Mouse (Mus musculus) cerebellum, adult 9-10 months (tissue): Measurements from ENCODE around the gene Srsf1.
A peak's percentile ranks its signal among the peaks of the same experiment; 100 is the strongest.

Source experiments
- DNase-seq: peaks from one replicate; pipeline ENCODE4 v3.0.0; 2022

The Srsf1 gene

GRCm38 (mm10) chr11:88073343-88073875, 26.2 kb downstream of the Srsf1 start:
- DNase-seq, result no peak

- DNase-seq, result no peak
Measured at GRCm38 (mm10) chr11:88075701-88076100, 28.5 kb downstream of the Srsf1 start.

- no peak for DNase-seq
Measured at GRCm38 (mm10) chr11:88076394-88076793, 29.2 kb downstream of the Srsf1 start.

DNA sequence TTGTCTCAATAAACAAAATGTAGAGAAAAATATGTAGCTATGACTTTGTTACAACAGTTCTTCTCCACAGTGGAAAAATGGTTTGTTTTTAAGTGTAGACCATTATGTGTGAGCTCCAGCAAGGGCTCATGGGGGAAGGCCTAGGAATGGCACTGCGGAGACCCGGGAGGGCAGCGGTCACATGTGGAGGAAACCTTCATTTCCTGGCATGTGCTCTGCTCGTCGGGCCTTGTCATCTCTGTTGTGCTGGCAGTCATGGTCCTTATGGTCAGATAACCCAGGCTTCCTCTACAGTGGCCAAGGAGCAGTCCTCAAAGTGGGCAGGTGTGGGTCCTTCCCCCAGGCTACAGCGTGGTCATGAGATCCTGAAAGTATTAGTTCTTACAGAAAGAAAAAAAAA, 36.5 kb downstream of the Srsf1 start:
- DNase-seq, result no peak

DNA sequence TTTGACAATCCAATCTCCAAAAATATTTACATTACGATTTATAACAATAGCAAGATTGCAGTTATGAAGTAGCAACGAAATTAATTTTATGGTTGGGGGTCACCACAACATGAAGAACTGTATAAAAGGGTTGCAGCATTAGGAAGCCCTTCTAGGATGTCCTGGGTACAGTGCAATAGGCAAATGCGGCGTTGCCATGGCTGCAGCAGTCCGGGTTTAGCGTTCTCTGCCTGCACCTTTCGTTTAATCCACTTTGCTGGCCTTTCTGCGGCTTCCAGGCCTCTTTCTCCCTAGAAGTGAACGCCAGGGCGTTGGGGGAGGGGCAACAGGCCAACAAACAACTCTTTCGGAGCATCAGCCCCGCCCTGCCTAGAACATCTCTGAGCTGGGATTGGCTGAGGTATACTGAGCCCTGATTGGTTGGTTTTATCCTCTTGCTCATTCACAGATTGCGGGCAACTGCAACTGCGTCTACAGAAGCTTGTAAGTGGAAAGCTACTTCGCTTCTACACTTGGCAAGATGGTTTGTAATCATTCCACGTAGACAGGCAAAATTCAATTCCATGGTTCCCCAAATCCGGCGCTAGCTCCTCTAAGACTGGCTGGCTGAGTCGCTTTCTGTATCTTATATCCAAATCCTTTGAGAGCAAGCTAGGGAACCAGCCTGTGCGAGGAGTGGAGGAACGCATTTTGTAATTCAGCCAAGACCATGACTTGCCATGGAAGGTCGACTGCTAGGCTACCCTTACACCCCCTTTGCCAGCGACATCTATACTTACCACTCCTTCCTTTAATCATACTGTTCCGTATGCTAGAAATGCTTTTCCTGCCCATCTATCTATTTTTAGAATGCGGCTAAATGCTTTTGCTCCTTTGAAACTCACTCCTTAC, 39.8 kb downstream of the Srsf1 start:
- peak; percentile 97 for DNase-seq

- no peak for DNase-seq
Measured at GRCm38 (mm10) chr11:88089150-88089549, 42.0 kb downstream of the Srsf1 start.

- DNase-seq, result no peak
Measured at GRCm38 (mm10) chr11:88090293-88090692, 43.1 kb downstream of the Srsf1 start.

- DNase-seq, result no peak
Measured at GRCm38 (mm10) chr11:88091949-88092348, 44.8 kb downstream of the Srsf1 start.

DNA sequence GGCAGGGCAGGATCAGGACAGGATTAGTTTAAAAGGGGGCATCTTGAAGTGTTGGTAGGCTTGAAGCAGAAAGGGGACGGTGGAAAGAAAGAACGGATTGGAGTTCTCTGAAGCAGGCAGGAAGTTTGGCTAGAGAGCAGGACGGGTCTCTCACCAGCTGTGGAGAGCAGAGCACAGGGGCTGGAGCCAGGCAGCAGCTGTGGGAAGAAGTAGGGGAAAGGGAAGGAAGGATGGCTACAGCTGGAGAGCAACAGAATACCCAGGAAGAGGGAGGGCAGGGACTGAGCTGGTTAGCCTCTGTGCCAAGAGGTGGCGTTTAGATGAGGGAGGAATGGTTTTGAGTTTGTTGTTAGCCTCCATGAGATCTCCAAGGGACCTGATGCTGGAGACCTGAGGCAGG, 50.0 kb downstream of the Srsf1 start:
- DNase-seq, result no peak

GRCm38 (mm10) chr11:88098021-88098729, 51.0 kb downstream of the Srsf1 start, which contains the start of gene Cuedc1:
Cuedc1 (plus strand) TSS chr11:88098058.
- no peak for DNase-seq

GRCm38 (mm10) chr11:88098787-88099598, 51.8 kb downstream of the Srsf1 start:
- DNase-seq, result peak; percentile 74

- peak; percentile 52 for DNase-seq
Measured at GRCm38 (mm10) chr11:88099599-88100023, 52.4 kb downstream of the Srsf1 start.

DNA sequence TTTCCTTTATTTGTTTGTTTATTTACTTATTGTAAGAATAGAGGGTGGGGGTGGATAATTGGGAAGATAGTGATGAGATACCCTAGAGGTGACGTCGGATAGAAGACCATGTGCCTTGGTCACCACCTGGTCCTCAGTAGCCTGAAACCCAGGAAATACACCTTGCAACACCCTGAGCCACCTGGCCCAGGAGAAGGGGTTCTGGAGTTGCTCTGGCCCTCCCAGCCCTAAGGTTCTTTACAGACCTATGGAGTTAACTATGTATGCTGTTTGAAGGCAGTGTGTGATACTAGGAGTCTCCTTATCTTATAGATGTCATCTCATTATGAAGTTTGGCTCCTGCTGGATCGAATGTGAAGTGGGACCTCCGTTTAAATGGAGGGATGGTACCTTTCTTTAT, 53.0 kb downstream of the Srsf1 start:
- DNase-seq, result peak; percentile 34
